Mouse (Mus musculus): ENCODE measurements around the gene Lin28b. TPM values are rescaled to one million over a fixed set of nuclear protein-coding genes. Genes with fewer than 3 reads are reported as not detected.
A peak's percentile ranks its signal among the peaks of the same experiment; 100 is the strongest.

Gene Lin28b
- polyA plus RNA-seq, 1 experiment = under 0.01 TPM

GRCm38 (mm10) chr10:45483210-45483609, 3.0 kb downstream of the Lin28b start:
- H3ac ChIP-seq (ENCODE audit: control insufficient read depth, insufficient read length, low read depth) = no peak overlapping the region
- peaks cover 7% of the 10 kb centered on the region for H3K27me3 ChIP-seq (ENCODE audit: control insufficient read depth, insufficient read depth, insufficient read length)
- TF ChIP-seq USF1 (IDR thresholded peaks at IDR 0.05; ENCODE audit: low read depth) (no peak), CTCF (IDR thresholded peaks at IDR 0.05; ENCODE audit: control insufficient read depth, insufficient read depth, insufficient read length) (no peak), MAX (IDR thresholded peaks at IDR 0.05) (no peak), MYOG (IDR thresholded peaks at IDR 0.05; ENCODE audit: control insufficient read depth, extremely low read depth, insufficient read length) (no peak), FOSL1 (IDR thresholded peaks at IDR 0.05; ENCODE audit: insufficient read depth, low read length, poor library complexity, severe bottlenecking) (no peak), CEBPB (IDR thresholded peaks at IDR 0.05; ENCODE audit: low read depth) (no peak), MYOD1 (IDR thresholded peaks at IDR 0.05; ENCODE audit: control insufficient read depth, insufficient read length, low read depth) (no peak)
- H3K79me2 ChIP-seq (ENCODE audit: control insufficient read depth, insufficient read depth) = no peaks in the 10 kb centered on the region
- no peaks in the 10 kb centered on the region for H3K79me3 ChIP-seq (ENCODE audit: low read depth)
- H3K36me3 ChIP-seq (ENCODE audit: control insufficient read depth, insufficient read depth) = no peaks in the 10 kb centered on the region
- H3K4me3 ChIP-seq (ENCODE audit: insufficient read depth, poor library complexity, severe bottlenecking) = no peak overlapping the region

- TF ChIP-seq CEBPB (IDR thresholded peaks at IDR 0.05; ENCODE audit: low read depth) (no peak), MAX (IDR thresholded peaks at IDR 0.05) (no peak), CTCF (IDR thresholded peaks at IDR 0.05; ENCODE audit: control insufficient read depth, insufficient read depth, insufficient read length) (no peak), MYOG (IDR thresholded peaks at IDR 0.05; ENCODE audit: control insufficient read depth, extremely low read depth, insufficient read length) (no peak)
- Histone ChIP-seq H3K36me3 (ENCODE audit: control insufficient read depth, insufficient read depth) (no peaks in the 10 kb centered on the region), H3K4me3 (ENCODE audit: insufficient read depth, poor library complexity, severe bottlenecking) (no peak overlapping the region), H3K79me2 (ENCODE audit: control insufficient read depth, insufficient read depth) (no peaks in the 10 kb centered on the region), H3K79me3 (ENCODE audit: low read depth) (no peaks in the 10 kb centered on the region), H3K27me3 (ENCODE audit: control insufficient read depth, insufficient read depth, insufficient read length) (peaks cover 16% of the 10 kb centered on the region), H3ac (ENCODE audit: control insufficient read depth, insufficient read length, low read depth) (no peak overlapping the region)
Measured at GRCm38 (mm10) chr10:45473663-45474333, 12.4 kb downstream of the Lin28b start.

GRCm38 (mm10) chr10:45473143-45473484, 13.1 kb downstream of the Lin28b start:
- Histone ChIP-seq H3K4me3 (ENCODE audit: insufficient read depth, poor library complexity, severe bottlenecking) (no peak overlapping the region), H3ac (ENCODE audit: control insufficient read depth, insufficient read length, low read depth) (no peak overlapping the region), H3K79me3 (ENCODE audit: low read depth) (no peaks in the 10 kb centered on the region), H3K27me3 (ENCODE audit: control insufficient read depth, insufficient read depth, insufficient read length) (peaks cover 19% of the 10 kb centered on the region), H3K79me2 (ENCODE audit: control insufficient read depth, insufficient read depth) (no peaks in the 10 kb centered on the region), H3K36me3 (ENCODE audit: control insufficient read depth, insufficient read depth) (no peaks in the 10 kb centered on the region)
- TF ChIP-seq USF1 (IDR thresholded peaks at IDR 0.05; ENCODE audit: low read depth) (no peak), MAX (IDR thresholded peaks at IDR 0.05) (no peak), MYOG (IDR thresholded peaks at IDR 0.05; ENCODE audit: control insufficient read depth, extremely low read depth, insufficient read length) (no peak), CEBPB (IDR thresholded peaks at IDR 0.05; ENCODE audit: low read depth) (no peak), CTCF (IDR thresholded peaks at IDR 0.05; ENCODE audit: control insufficient read depth, insufficient read depth, insufficient read length) (no peak)

GRCm38 (mm10) chr10:45472431-45473142, 13.6 kb downstream of the Lin28b start:
- no peak for TF ChIP-seq MYOD1 (IDR thresholded peaks at IDR 0.05; ENCODE audit: control insufficient read depth, insufficient read length, low read depth)
- Histone ChIP-seq H3K79me3 (ENCODE audit: low read depth) (no peaks in the 10 kb centered on the region), H3K4me3 (ENCODE audit: insufficient read depth, poor library complexity, severe bottlenecking) (no peak overlapping the region), H3K79me2 (ENCODE audit: control insufficient read depth, insufficient read depth) (no peaks in the 10 kb centered on the region), H3K36me3 (ENCODE audit: control insufficient read depth, insufficient read depth) (no peaks in the 10 kb centered on the region), H3ac (ENCODE audit: control insufficient read depth, insufficient read length, low read depth) (no peak overlapping the region), H3K27me3 (ENCODE audit: control insufficient read depth, insufficient read depth, insufficient read length) (peaks cover 23% of the 10 kb centered on the region)

- TF ChIP-seq MAX (IDR thresholded peaks at IDR 0.05) (no peak), CTCF (IDR thresholded peaks at IDR 0.05; ENCODE audit: control insufficient read depth, insufficient read depth, insufficient read length) (no peak), MYOG (IDR thresholded peaks at IDR 0.05; ENCODE audit: control insufficient read depth, extremely low read depth, insufficient read length) (no peak), CEBPB (IDR thresholded peaks at IDR 0.05; ENCODE audit: low read depth) (no peak), FOSL1 (IDR thresholded peaks at IDR 0.05; ENCODE audit: insufficient read depth, low read length, poor library complexity, severe bottlenecking) (no peak), USF1 (IDR thresholded peaks at IDR 0.05; ENCODE audit: low read depth) (no peak), MYOD1 (IDR thresholded peaks at IDR 0.05; ENCODE audit: control insufficient read depth, insufficient read length, low read depth) (no peak)
- H3K79me2 ChIP-seq (ENCODE audit: control insufficient read depth, insufficient read depth) = no peaks in the 10 kb centered on the region
- no peaks in the 10 kb centered on the region for H3K79me3 ChIP-seq (ENCODE audit: low read depth)
- peaks cover 23% of the 10 kb centered on the region for H3K27me3 ChIP-seq (ENCODE audit: control insufficient read depth, insufficient read depth, insufficient read length)
- H3K4me3 ChIP-seq (ENCODE audit: insufficient read depth, poor library complexity, severe bottlenecking) = no peak overlapping the region
- no peaks in the 10 kb centered on the region for H3K36me3 ChIP-seq (ENCODE audit: control insufficient read depth, insufficient read depth)
- H3ac ChIP-seq (ENCODE audit: control insufficient read depth, insufficient read length, low read depth) = no peak overlapping the region
Measured at GRCm38 (mm10) chr10:45471321-45471720, 14.9 kb downstream of the Lin28b start.

GRCm38 (mm10) chr10:45470079-45470739, 16.0 kb downstream of the Lin28b start:
- TF ChIP-seq USF1 (IDR thresholded peaks at IDR 0.05; ENCODE audit: low read depth) (peak; percentile 45), MAX (IDR thresholded peaks at IDR 0.05) (no peak)

More at GRCm38 (mm10) chr10:45470079-45470739, 16.0 kb downstream of the Lin28b start:
- H3K36me3 ChIP-seq (ENCODE audit: control insufficient read depth, insufficient read depth) = no peaks in the 10 kb centered on the region
- no peak overlapping the region for H3ac ChIP-seq (ENCODE audit: control insufficient read depth, insufficient read length, low read depth)
- H3K4me3 ChIP-seq (ENCODE audit: insufficient read depth, poor library complexity, severe bottlenecking) = peak overlapping the region; percentile 11
- H3K79me2 ChIP-seq (ENCODE audit: control insufficient read depth, insufficient read depth) = no peaks in the 10 kb centered on the region
- H3K27me3 ChIP-seq (ENCODE audit: control insufficient read depth, insufficient read depth, insufficient read length) = peaks cover 23% of the 10 kb centered on the region
- no peaks in the 10 kb centered on the region for H3K79me3 ChIP-seq (ENCODE audit: low read depth)

All from C2C12 (cell line).